Mouse (Mus musculus): ENCODE data around the gene Naaa.

Gene Naaa

DNA sequence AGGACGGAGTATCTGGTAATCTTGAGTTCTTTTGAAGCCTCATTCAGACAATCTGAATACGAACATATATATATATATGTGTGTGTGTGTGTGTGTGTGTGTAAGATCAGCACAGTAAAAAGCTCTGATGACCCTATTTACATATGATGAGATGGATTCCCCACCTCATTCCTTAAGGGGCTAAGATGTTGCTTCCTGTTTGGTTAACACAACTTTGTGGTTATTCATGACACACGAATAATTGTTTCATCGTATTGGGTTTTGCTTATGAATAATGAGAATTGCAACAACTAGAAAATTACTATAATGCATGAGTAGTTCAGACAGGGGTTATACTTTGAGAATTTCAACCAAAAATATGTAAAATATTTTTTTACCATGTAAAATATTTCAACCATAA is 62.7 kb downstream of the Naaa start, which contains the start of gene U90926:
Gene U90926 (minus strand): TSS at position 101 of the 400 bp plus-strand sequence.
- no peak for DNase-seq (ENCODE audit: low spot score in 2 of 2)

DNA sequence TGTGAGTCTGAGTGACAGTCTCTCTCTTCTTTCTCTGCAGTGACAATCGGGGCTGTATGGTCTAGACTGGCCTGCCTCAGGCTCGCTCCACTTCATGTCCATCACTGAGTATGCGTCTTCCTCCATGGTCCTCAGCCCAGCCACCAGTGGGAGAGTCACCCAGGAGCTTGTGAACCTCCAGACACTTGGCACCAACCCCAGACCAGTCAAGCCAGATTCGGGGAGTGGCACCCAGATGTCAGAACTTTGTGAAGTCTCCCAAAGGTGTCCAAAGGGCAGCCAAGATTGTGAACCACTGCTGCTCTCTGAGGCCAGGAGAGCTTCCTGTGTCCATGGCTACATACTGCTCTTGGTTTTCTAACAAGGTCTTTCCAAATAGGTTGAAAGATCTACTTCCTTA is 65.7 kb downstream of the Naaa start:
- DNase-seq (ENCODE audit: low spot score in 2 of 2) = no peak

DNA sequence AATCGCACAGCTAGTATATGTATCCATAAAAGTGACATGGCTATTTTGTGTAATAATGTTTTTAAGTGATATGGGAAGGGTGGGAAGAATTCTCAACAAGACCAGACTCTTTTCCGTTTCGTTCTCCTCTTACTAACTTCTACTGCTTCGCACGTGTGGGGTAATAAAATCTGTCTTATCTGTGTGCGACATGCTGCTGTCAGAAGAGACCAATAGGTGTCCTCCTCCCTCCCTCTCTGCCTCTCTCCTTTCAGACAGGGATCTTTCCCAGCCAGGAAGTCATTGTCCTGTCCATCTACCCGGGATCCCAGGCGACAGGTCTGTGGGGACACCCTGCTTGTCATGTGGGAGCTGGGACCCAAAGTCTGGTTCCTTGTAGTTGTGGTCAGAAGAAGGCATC is 67.8 kb downstream of the Naaa start:
- DNase-seq (ENCODE audit: low spot score in 2 of 2) = no peak
